Mouse (Mus musculus) spleen, adult 2 months (tissue): ENCODE results near the gene Pum1.

Experiments used
- CTCF ChIP-seq: fragments of 200-500 bp; IDR thresholded peaks from 2 replicates; pipeline ENCODE4 v1.5.1; 2011; ENCODE audit warnings: mild to moderate bottlenecking, inconsistent platforms; ENCODE audit not compliant: insufficient read depth, insufficient read length, insufficient replicate concordance; ENCODE audit errors: extremely low read depth
- POLR2A ChIP-seq: fragments of 200-500 bp; IDR thresholded peaks from 2 replicates; pipeline ENCODE4 v1.6.1; 2011; ENCODE audit warnings: low read depth, low read length, inconsistent platforms

- TF ChIP-seq CTCF = no peak
- TF ChIP-seq POLR2A = no peak
These were observed 124.4 kb downstream of the Pum1 start for GRCm38 (mm10) chr4:130787530-130787929.
